Mouse (Mus musculus): ENCODE measurements around the gene Dennd5a. TPM values are rescaled to one million over a fixed set of nuclear protein-coding genes. Genes with fewer than 3 reads are reported as not detected.

Gene Dennd5a
- total RNA-seq, 2 experiments from 2014 or later, result 41.8 to 47.8 TPM

- intact Hi-C loops (cut with DNase I), result no loop called here
- no peak for DNase-seq
These were observed 110.4 kb downstream of the Dennd5a start for GRCm38 (mm10) chr7:109849750-109850434.

GRCm38 (mm10) chr7:109848867-109849733 is 111.2 kb downstream of the Dennd5a start:
- DNase-seq, result no peak
- intact Hi-C loops (cut with DNase I), result no loop called here

- intact Hi-C loops (cut with DNase I), result no loop called here
- no peak for DNase-seq
These were observed 116.2 kb downstream of the Dennd5a start for GRCm38 (mm10) chr7:109844100-109844499.

Other genes with a start within 250 kb of the Dennd5a start
- gene BC051019, start 236.6 kb downstream of the Dennd5a start, total RNA-seq (2021), result not detected
- not detected for gene Ascl3, start 228.7 kb downstream of the Dennd5a start, total RNA-seq (2021)
- 10 to 100 TPM; 23.9 to 29.3 TPM for gene Tmem9b, start 207.6 kb downstream of the Dennd5a start, total RNA-seq (2021)
- gene Nrip3, start 178.4 kb downstream of the Dennd5a start, total RNA-seq (2021), result not detected
- 1 to 10 TPM; 3.5 to 4.0 TPM for gene Scube2, start 94.8 kb downstream of the Dennd5a start, total RNA-seq (2021)
- 10 to 100 TPM; 22.3 to 23.9 TPM for gene Tmem41b, start 26.5 kb upstream of the Dennd5a start, total RNA-seq (2021)
- gene Ipo7, start 57.8 kb upstream of the Dennd5a start, total RNA-seq (2021), result 10 to 100 TPM; 74.3 to 79.4 TPM
- gene Zfp143, start 100.7 kb upstream of the Dennd5a start, total RNA-seq (2021), result 1 to 10 TPM; 7.0 to 9.5 TPM
- 1 to 10 TPM; 2.2 to 2.8 TPM for gene Wee1, start 161.6 kb upstream of the Dennd5a start, total RNA-seq (2021)

Measured in gastrocnemius, postnatal 36 days (tissue).